Mouse (Mus musculus) gastrocnemius, postnatal 14 days (tissue): Measurements from ENCODE around the gene Pdcd10. TPM values are rescaled to one million over a fixed set of nuclear protein-coding genes. Genes with fewer than 3 reads are reported as not detected.

Experiments used
- DNase-seq: peaks from one replicate; pipeline ENCODE4 v3.0.0; 2021; ENCODE audit warnings: mixed read lengths
- intact Hi-C: fragments of 180-260 bp; cut with DNase I; formaldehyde crosslinking; loops from one replicate; pipeline ENCODE4 v1.15.1; 2025; ENCODE audit warnings: low total_unique reads
- long read RNA-seq, 2 experiments: library from polyadenylated mRNA; stranded (forward); transcript quantifications; one replicate each; pipeline ENCODE4 v2.0.0; 2021
- total RNA-seq, 2 experiments: library from RNA; stranded (reverse); gene quantifications; 2 replicates each; pipeline ENCODE4 v1.2.3; 2021

Gene Pdcd10
- 10 to 100 TPM; 17.5 to 21.9 TPM for total RNA-seq
- long read RNA-seq, experiment 1, transcript Pdcd10-205 (8 exons, 1,927 nt): major isoform, 17 of 19 reads
- long read RNA-seq, experiment 1, partial matches to known transcripts: 0 of 19 reads
- long read RNA-seq, experiment 1, other reads (novel, unspliced or antisense): 2 of 19 reads
- long read RNA-seq, experiment 2, transcript Pdcd10-205 (8 exons, 1,927 nt): major isoform, 16 of 16 reads
- long read RNA-seq, experiment 2, partial matches to known transcripts: 0 of 16 reads
- long read RNA-seq, experiment 2, other reads (novel, unspliced or antisense): 0 of 16 reads

GRCm38 (mm10) chr3:75556695-75557291 lies at the start of gene Pdcd10:
TSS of gene Pdcd10 (minus strand) at chr3:75556856.
- intact Hi-C loops: no loop called here
- peak; percentile 97 for DNase-seq

GRCm38 (mm10) chr3:75584898-75585297 lies 28.2 kb upstream of the Pdcd10 start:
- DNase-seq: no peak
- intact Hi-C loops: no loop called here

DNA sequence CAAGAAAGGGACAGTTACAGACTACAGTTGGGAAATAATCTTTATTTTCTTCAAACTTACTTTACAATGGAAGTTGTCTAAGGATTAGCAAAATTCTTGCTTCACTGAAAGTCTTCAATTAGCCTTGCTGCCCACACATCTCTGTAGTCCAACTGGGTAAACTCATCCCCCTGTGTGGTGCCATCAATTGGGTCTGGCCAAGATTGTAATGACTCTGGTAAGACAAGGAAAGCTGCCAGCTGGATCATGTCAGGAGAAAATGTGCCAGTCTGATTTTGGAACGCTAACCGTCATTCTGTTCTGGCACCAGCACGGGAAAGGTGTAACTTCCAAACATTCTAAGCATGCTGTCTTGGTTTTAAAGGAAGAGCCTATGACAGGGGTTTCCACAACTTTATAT lies 26.6 kb upstream of the Pdcd10 start:
- intact Hi-C loops: no loop called here
- no peak for DNase-seq

- no peak for DNase-seq
- intact Hi-C loops: no loop called here
These were observed 22.7 kb upstream of the Pdcd10 start for GRCm38 (mm10) chr3:75579352-75579751.

DNA sequence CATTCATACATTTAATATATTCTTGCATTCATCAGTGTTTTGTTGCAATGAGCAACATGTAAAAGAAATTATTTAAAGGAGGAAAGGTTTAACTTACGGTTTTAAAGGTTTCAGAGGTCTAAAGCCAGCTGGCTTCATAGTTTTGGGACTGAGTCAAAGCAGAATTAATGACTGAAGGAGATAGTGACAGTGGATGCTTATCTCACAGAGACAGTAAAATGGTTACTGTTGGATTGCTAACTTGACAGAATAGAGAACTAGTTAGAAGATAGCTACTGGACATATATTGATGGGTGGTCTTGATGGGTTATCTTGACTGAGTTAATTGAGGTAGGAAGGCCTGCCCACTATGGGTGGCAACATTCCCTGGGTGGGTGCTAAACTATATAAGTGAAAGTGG lies 18.9 kb upstream of the Pdcd10 start:
- intact Hi-C loops: no loop called here
- DNase-seq: no peak

DNA sequence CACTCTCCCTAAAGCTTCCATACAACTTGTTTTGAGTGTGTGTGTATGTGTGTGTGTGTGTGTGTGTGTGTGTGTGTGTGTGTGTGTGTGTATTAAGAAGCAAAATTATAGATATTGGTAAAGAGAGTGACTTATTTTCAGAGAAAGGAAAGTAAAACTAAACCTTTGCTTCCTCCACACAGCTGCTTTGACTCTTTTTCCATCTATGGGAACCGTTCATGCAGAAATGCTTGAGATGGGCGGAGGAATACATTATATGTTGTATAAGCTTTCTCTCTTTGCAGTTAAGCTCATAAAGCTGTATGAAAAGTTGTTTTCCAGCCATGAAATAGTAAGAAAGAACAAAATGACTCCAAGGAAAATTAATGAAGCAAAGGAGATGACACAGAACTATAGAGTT lies 17.4 kb upstream of the Pdcd10 start:
- intact Hi-C loops: no loop called here
- no peak for DNase-seq

- intact Hi-C loops: no loop called here
- peak; percentile 86 for DNase-seq
These were observed 636 bp upstream of the Pdcd10 start, which contains the start of gene Serpini1 for GRCm38 (mm10) chr3:75557292-75557691. TSS of gene Serpini1 (plus strand) at chr3:75557547.

GRCm38 (mm10) chr3:75556121-75556694 lies 448 bp downstream of the Pdcd10 start:
- intact Hi-C loops: no loop called here
- no peak for DNase-seq

- intact Hi-C loops: no loop called here
- no peak for DNase-seq
These were observed 5.4 kb downstream of the Pdcd10 start for GRCm38 (mm10) chr3:75551248-75551647.

GRCm38 (mm10) chr3:75544287-75544686 lies 12.4 kb downstream of the Pdcd10 start:
- no peak for DNase-seq
- intact Hi-C loops: no loop called here

DNA sequence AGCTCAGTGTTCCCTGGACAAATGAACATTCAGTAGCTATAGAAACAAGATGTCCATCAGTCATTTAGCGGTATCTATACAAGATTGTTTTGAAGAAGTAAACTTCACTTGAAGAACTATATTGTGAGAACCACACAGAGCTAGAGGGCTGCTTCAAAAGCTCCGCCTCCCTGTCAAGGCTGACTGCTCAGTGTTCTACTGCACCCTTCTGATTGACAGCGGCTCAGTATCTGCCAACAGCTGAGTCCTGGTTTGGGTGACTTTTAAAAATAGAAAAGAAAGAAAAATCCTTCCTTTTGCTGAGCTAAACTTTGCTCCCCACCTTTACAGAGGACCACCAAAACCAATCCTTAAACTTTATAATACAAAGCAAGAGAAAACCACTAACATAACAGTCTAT lies 13.8 kb downstream of the Pdcd10 start:
- no peak for DNase-seq
- intact Hi-C loops: no loop called here

DNA sequence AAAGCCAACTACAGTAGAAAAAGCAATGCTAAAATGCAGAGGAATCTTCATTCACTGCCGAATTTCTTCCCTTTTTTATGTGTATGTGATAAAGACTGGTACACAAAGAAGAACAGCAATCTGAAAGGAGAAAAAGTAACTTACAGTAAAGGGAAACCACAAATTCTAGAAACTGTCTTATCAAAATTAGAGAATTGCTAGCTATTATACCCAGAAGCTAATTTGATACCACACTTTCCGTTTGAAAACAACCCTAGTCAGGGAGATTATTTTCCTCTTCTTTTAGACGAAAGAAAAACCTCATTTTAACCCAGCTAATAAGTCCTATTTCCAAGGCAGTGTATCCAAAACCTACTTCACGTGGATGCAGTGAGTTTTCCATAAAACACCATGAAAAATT lies 15.4 kb downstream of the Pdcd10 start:
- intact Hi-C loops: no loop called here
- DNase-seq: no peak

- intact Hi-C loops: no loop called here
- no peak for DNase-seq
These were observed 22.4 kb downstream of the Pdcd10 start for GRCm38 (mm10) chr3:75534045-75534834.

- intact Hi-C loops: no loop called here
These were observed 25.6 kb downstream of the Pdcd10 start for GRCm38 (mm10) chr3:75531074-75531473.

DNA sequence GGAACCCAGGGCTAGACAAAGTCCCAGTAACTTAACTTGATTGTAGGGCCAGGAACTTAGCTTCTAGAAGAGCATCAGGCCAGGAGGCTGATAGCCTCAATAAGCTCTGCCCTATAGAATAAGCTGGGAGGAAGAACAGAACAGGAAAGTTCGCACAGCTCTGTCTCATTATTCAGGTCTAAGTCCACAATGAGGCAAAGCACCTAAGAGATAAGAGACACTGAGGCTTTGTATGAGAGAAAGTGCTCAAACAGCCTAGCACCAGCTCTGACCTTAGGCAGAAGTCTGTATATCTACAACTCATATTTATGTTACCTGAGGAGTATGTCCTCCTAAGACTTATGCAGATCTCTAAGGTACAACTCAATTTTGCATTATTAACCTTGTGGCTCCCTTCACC lies 34.1 kb downstream of the Pdcd10 start:
- DNase-seq: no peak
- intact Hi-C loops: loop anchor here (5.0 kb wide), 1 partner anchor 305 kb away; no protein-coding TSS in a partner anchor

More at GRCm38 (mm10) chr3:75531074-75531473, 25.6 kb downstream of the Pdcd10 start:
- no peak for DNase-seq

GRCm38 (mm10) chr3:75521314-75521713 lies 35.3 kb downstream of the Pdcd10 start:
- no peak for DNase-seq
- intact Hi-C loops: loop anchor here (5.0 kb wide), 1 partner anchor 304 kb away; no protein-coding TSS in a partner anchor

GRCm38 (mm10) chr3:75517631-75518250 lies 38.9 kb downstream of the Pdcd10 start:
- DNase-seq: peak; percentile 23
- intact Hi-C loops: no loop called here

GRCm38 (mm10) chr3:75498961-75499960 lies 57.4 kb downstream of the Pdcd10 start:
- no peak for DNase-seq
- intact Hi-C loops: no loop called here
